Mouse (Mus musculus) megakaryocyte-erythroid progenitor cell, adult 5 weeks (primary cell): ENCODE measurements around the gene Vmn1r213. TPM values are rescaled to one million over a fixed set of nuclear protein-coding genes. Genes with fewer than 3 reads are reported as not detected.

Experiments
- polyA plus RNA-seq: library from polyadenylated mRNA; stranded (reverse); fragments of >175 nt; gene quantifications from 2 replicates; pipeline ENCODE4 v1.2.3, GENCODE M21; 2012

Vmn1r213 gene
- polyA plus RNA-seq: not detected in 2 replicates

DNA sequence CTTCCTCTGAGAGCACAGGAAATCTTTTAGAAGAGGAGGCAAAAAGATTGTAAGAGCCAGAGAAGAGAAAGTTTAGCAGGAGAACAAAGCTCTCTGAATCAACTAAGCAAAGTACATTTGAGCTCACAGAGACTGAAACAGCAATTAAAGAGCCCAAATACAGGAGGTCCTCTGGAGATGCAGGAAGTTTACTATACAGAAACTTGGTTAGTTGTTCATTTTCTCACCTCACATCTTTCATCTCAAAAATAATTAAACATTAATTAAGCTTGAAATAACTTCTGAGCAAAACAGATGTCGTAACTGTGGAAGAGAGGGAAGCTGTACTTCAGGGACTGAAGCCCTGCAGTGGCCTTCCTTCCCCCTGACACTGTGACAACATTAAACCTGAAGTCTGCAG is at the start of gene Vmn1r213:
TSS of gene Vmn1r213 (plus strand) at position 301 of the 400 bp plus-strand sequence.

DNA sequence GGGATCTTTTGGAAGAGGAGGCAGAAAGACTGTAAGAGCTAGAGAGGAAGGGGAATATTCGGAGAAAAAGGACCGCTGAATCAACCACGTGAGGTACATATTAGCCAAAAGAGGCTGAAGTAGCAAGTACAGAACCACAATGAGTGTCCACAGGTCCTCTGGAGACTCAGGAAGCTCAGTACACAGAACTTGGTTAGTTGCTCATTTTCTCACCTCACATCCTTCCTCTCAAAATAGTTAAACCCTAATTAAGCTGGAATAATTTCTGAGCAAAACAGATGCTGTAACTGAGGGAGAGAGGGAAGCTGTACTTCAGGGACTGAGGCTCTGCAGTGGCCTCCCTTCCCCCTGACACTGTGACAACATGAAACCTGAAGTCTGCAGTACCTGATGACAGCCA is 22.7 kb downstream of the Vmn1r213 start, which contains the start of gene Vmn1r214:
TSS of gene Vmn1r214 (plus strand) at position 301 of the 400 bp plus-strand sequence.

Other genes with a start within 250 kb of the Vmn1r213 start
- gene Vmn1r208, start 230.3 kb upstream of the Vmn1r213 start, polyA plus RNA-seq: not detected in 2 replicates
- not detected in 2 replicates for gene Vmn1r209, start 198.0 kb upstream of the Vmn1r213 start, polyA plus RNA-seq
- gene Vmn1r210, start 176.3 kb upstream of the Vmn1r213 start, polyA plus RNA-seq: not detected in 2 replicates
- gene Vmn1r211, start 150.1 kb upstream of the Vmn1r213 start, polyA plus RNA-seq: not detected in 2 replicates
- gene Vmn1r212, start 123.5 kb upstream of the Vmn1r213 start, polyA plus RNA-seq: not detected in 2 replicates
- not detected in 2 replicates for gene Vmn1r214, start 22.8 kb downstream of the Vmn1r213 start, polyA plus RNA-seq
- 0.09 TPM in 1 of 2 replicates, not detected in the other for gene Vmn1r215, start 60.4 kb downstream of the Vmn1r213 start, polyA plus RNA-seq
- gene Vmn1r217, start 110.6 kb downstream of the Vmn1r213 start, polyA plus RNA-seq: not detected in 2 replicates
- not detected in 2 replicates for gene Vmn1r218, start 125.5 kb downstream of the Vmn1r213 start, polyA plus RNA-seq
- 0.01 TPM in 1 of 2 replicates, not detected in the other for gene Vmn1r219, start 151.7 kb downstream of the Vmn1r213 start, polyA plus RNA-seq
- gene Vmn1r220, start 180.3 kb downstream of the Vmn1r213 start, polyA plus RNA-seq: not detected in 2 replicates
- not detected in 2 replicates for gene Vmn1r221, start 206.5 kb downstream of the Vmn1r213 start, polyA plus RNA-seq
- gene Vmn1r222, start 228.3 kb downstream of the Vmn1r213 start, polyA plus RNA-seq: not detected in 2 replicates
- not detected in 2 replicates for gene Vmn1r223, start 239.5 kb downstream of the Vmn1r213 start, polyA plus RNA-seq